Mouse (Mus musculus) bone marrow macrophage, adult 2 months (primary cell): ENCODE measurements around the gene Oasl1.

ENCODE experiments used
- CTCF ChIP-seq: IDR thresholded peaks from 2 replicates; pipeline ENCODE4 v1.5.1; 2012; ENCODE audit warnings: low read depth, mild to moderate bottlenecking, low read length, moderate library complexity
- POLR2A ChIP-seq: IDR thresholded peaks from 2 replicates; pipeline ENCODE4 v1.6.1; 2012; ENCODE audit warnings: mild to moderate bottlenecking, low read depth, low read length, borderline replicate concordance

- no peak for TF ChIP-seq CTCF
- no peak for TF ChIP-seq POLR2A
Measured at GRCm38 (mm10) chr5:114961590-114962360, 38.7 kb downstream of the Oasl1 start.
